In the genomic region with DNA sequence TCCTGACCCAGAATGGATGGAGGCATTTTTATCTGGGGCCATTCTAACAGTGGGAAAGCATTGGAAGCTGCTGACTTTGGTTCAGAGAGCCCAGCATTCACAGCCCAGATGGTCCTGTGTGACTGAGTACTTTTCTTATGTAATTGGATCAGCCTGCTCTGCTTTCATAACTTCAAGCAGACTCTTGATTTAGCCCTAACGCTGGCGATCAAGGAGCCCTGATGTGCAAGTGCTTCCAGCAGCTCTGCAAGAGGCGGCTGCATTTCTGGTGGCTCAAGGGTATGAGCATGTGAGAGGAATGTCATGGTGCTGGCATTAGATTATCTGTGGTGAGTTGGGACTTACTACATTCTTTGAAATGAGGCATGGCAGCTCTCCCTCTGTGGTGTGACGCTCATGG, we compare ENCODE assay signal across 9 mouse cellular contexts. TPM values are rescaled to one million over a fixed set of nuclear protein-coding genes. Genes with fewer than 3 reads are reported as not detected.
A peak's percentile ranks its signal among the peaks of the same experiment; 100 is the strongest.
DNase-seq lines count a peak whose midpoint lies in the region; ATAC-seq and TF ChIP-seq lines count a peak whose summit lies in the region.
"Had no signal": no experiment of that assay in that cellular context is flagged by ENCODE, and none has a peak within 500 bp of the region (broad histone marks: within the 10 kb centered on the region; RNA-seq: fewer than 3 reads in every experiment).

No protein-coding gene starts in this region.

- 0 out of 2 replicates have a peak overlapping the region, but pooled peaks have one; percentile 9 for H3K4me2 ChIP-seq in heart, embryonic 16.5 days (ENCODE audit: low read depth, low read length)
- H3K4me2 ChIP-seq: stomach, embryonic 15.5 days had no signal

- ATAC-seq in heart, embryonic 16.5 days (replicated peaks; ENCODE audit: extremely low read depth, insufficient read depth, low FRiP score), result peak; percentile 47

- WGBS in heart, embryonic 16.5 days, result 43% methylated on average over 4 of the region's 4 CpGs
- WGBS in thymus, adult 2 months, result 89% methylated on average over 4 of the region's 4 CpGs

- H3K27ac ChIP-seq in heart, embryonic 16.5 days (ENCODE audit: low read length), result peak overlapping the region; percentile 85
- H3K27ac ChIP-seq in thymus, adult 2 months (ENCODE audit: control insufficient read depth, insufficient read depth, low read length), result no peak overlapping the region
- H3K27ac ChIP-seq: stomach, embryonic 15.5 days had no signal

- H3K27me3 ChIP-seq in heart, embryonic 16.5 days (ENCODE audit: control insufficient read depth, insufficient read depth, low read length), result no peaks in the 10 kb centered on the region
- no peaks in the 10 kb centered on the region for H3K27me3 ChIP-seq in thymus, adult 2 months (ENCODE audit: control insufficient read depth, insufficient read depth, low read length)
- H3K27me3 ChIP-seq: stomach, embryonic 15.5 days had no signal

- peaks cover 7% of the 10 kb centered on the region for H3K36me3 ChIP-seq in heart, embryonic 16.5 days (ENCODE audit: control insufficient read depth, insufficient read depth)
- H3K36me3 ChIP-seq in thymus, adult 2 months (ENCODE audit: control insufficient read depth, insufficient read depth, low read length), result peaks cover 13% of the 10 kb centered on the region; the same call in 1 of the 2 replicates

- no peak overlapping the region for H3K4me3 ChIP-seq in heart, embryonic 16.5 days (ENCODE audit: low read length)
- no peak overlapping the region for H3K4me3 ChIP-seq in thymus, adult 2 months (ENCODE audit: control insufficient read depth, insufficient read depth, low read length)
- H3K4me3 ChIP-seq: stomach, embryonic 15.5 days had no signal

- H3K9ac ChIP-seq in heart, embryonic 16.5 days (ENCODE audit: low read length), result peak overlapping the region; percentile 40; the same call in 1 of the 2 replicates
- H3K9ac ChIP-seq: stomach, embryonic 15.5 days had no signal

- TF ChIP-seq CTCF in thymus, adult 2 months (IDR thresholded peaks at IDR 0.05; ENCODE audit: borderline replicate concordance, control insufficient read depth, extremely low read depth, insufficient read depth, low read length, poor library complexity), result no peak

- DNase-seq in cerebellum, adult 11-12 months, result peak; percentile 70
- no peak for DNase-seq in cerebellum, postnatal 10 days
- DNase-seq in cerebellum, postnatal 25 days, result peak; percentile 57 to 60
- DNase-seq in lung, adult 18-20 months, result peak; percentile 54 to 74
- no peak for DNase-seq in spleen, postnatal 14 days (ENCODE audit: low spot score in 2 of 2)
- DNase-seq in spleen, adult 12 weeks (ENCODE audit: low spot score), result no peak
- DNase-seq in thymus, adult 2 months, result no peak

- H3K4me1 ChIP-seq in heart, embryonic 16.5 days (ENCODE audit: control insufficient read depth, insufficient read depth, low read length), result peaks cover 15% of the 10 kb centered on the region
- H3K4me1 ChIP-seq in thymus, adult 2 months (replicated peaks; ENCODE audit: control insufficient read depth, insufficient read depth, low read length), result peaks cover 10% of the 10 kb centered on the region

- H3K9me3 ChIP-seq in heart, embryonic 16.5 days (replicated peaks; ENCODE audit: control insufficient read depth, low read length), result no peaks in the 10 kb centered on the region
- H3K9me3 ChIP-seq: stomach, embryonic 15.5 days had no signal

- TF ChIP-seq POLR2A in thymus, adult 2 months (IDR thresholded peaks at IDR 0.05; ENCODE audit: control insufficient read depth, extremely low read depth, insufficient read depth, low read length, poor library complexity), result no peak

RNA-seq across cellular contexts. Expression of a gene that starts 8.6 kb away (rescaled TPM):
- polyA plus RNA-seq in heart, embryonic 16.5 days (2015; fragmentation: Nextera tagmentation; extraction: Ambion mirVana), result 3.1 and 3.4 TPM in 2 replicates
- 23.9 and 30.3 TPM in 2 replicates for polyA plus RNA-seq in thymus, adult 2 months (2012; rRNA removed)

RNA-seq across cellular contexts. Expression of a gene that starts 35.5 kb away (rescaled TPM):
- polyA plus RNA-seq in heart, embryonic 16.5 days (2015; fragmentation: Nextera tagmentation; extraction: Ambion mirVana), result 1.0 and 1.1 TPM in 2 replicates
- polyA plus RNA-seq in thymus, adult 2 months (2012; rRNA removed), result 8.5 and 11.6 TPM in 2 replicates

RNA-seq across cellular contexts. Expression of a gene that starts 35.6 kb away (rescaled TPM):
- polyA plus RNA-seq in heart, embryonic 16.5 days (2015; fragmentation: Nextera tagmentation; extraction: Ambion mirVana), result 18.6 and 23.0 TPM in 2 replicates
- 8.4 and 12.2 TPM in 2 replicates for polyA plus RNA-seq in thymus, adult 2 months (2012; rRNA removed)

RNA-seq across cellular contexts. Expression of a gene that starts 55.6 kb away (rescaled TPM):
- 28.2 and 28.6 TPM in 2 replicates for polyA plus RNA-seq in heart, embryonic 16.5 days (2015; fragmentation: Nextera tagmentation; extraction: Ambion mirVana)
- 63.5 and 74.1 TPM in 2 replicates for polyA plus RNA-seq in thymus, adult 2 months (2012; rRNA removed)

Comparison
In these comparisons a context has a peak if more than half of its experiments do, and no peak if none do; other contexts are left out.
1. DNase-seq: peak in cerebellum, adult 11-12 months (single experiment), cerebellum, postnatal 25 days (2 of 2) and lung, adult 18-20 months (2 of 2); none in cerebellum, postnatal 10 days (0 of 2), spleen, postnatal 14 days (0 of 2), spleen, adult 12 weeks (single experiment) and thymus, adult 2 months (single experiment).